Mouse (Mus musculus): Measurements from ENCODE around the gene Hes3. TPM values are rescaled to one million over a fixed set of nuclear protein-coding genes. Genes with fewer than 3 reads are reported as not detected.

Hes3 gene
- polyA plus RNA-seq, 1 experiment = 55.1 TPM

- 51% methylated on average over 20 of the region's 20 CpGs for WGBS
- Histone ChIP-seq H3K27me3 (ENCODE audit: control insufficient read depth, insufficient read depth, low read length) (no peaks in the 10 kb centered on the region), H3K4me1 (ENCODE audit: control insufficient read depth, insufficient read depth, low read length) (peaks cover 34% of the 10 kb centered on the region), H3K4me3 (replicated peaks; ENCODE audit: insufficient read depth, low read depth, low read length) (peak overlapping the region; percentile 54), H3K27ac (ENCODE audit: insufficient read depth, low read length) (no peak overlapping the region)
- no peak for TF ChIP-seq POLR2A (IDR thresholded peaks at IDR 0.05; ENCODE audit: borderline replicate concordance, insufficient read depth, low read length)
- TF ChIP-seq CTCF (IDR thresholded peaks at IDR 0.05; ENCODE audit: borderline replicate concordance, insufficient read depth, low read depth, low read length) = no peak
- DNase-seq = no peak
Measured at GRCm38 (mm10) chr4:152274681-152275131, 16.8 kb downstream of the Hes3 start.

DNA sequence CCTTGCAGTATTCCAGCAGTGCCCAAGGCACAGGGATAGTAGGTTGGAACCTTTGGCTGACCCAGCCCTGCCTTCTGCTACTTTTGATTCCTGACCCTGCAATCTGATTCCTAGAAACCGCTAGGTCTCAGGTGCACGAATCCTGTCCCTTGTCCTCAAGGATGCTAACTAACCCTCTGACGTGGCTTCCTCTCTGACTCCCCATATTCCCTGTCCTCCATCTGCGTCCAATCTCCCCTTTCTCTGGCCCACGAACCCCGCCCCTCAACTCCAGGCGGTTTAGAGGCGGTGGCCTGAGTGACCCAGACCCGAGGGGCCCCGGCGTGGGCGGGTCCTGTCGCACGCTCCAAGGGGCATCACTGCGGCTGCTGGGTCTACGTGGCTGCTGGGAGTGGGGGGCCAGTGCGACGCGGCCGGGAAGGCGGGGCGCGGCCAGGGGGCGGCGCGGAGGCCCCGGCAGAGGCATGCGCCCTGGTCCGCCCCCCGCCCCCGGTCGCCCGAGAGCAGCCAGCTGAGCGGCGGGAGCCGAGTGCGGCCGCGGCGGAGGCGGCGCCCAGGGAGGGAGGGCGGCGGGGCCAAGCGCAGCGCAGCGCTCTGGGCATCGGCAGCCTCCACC, 17.7 kb downstream of the Hes3 start, which contains the start of gene Gpr153:
TSS of gene Gpr153 (plus strand) at position 612 of the 616 bp plus-strand sequence.
- DNase-seq = peak in 1 of 2 experiments; percentile 50
- Histone ChIP-seq H3K4me3 (replicated peaks; ENCODE audit: insufficient read depth, low read depth, low read length) (peak within 1 kb of the TSS; percentile 54), H3K4me1 (ENCODE audit: control insufficient read depth, insufficient read depth, low read length) (peaks cover 36% of the 10 kb centered on the region), H3K27me3 (ENCODE audit: control insufficient read depth, insufficient read depth, low read length) (no peaks in the 10 kb centered on the region), H3K27ac (ENCODE audit: insufficient read depth, low read length) (0 out of 2 replicates have a peak within 1 kb of the TSS, but pooled peaks have one; percentile 3)
- TF ChIP-seq CTCF (IDR thresholded peaks at IDR 0.05; ENCODE audit: borderline replicate concordance, insufficient read depth, low read depth, low read length) (no peak), POLR2A (IDR thresholded peaks at IDR 0.05; ENCODE audit: borderline replicate concordance, insufficient read depth, low read length) (no peak)
- 3% methylated on average over 47 of the region's 48 CpGs for WGBS

GRCm38 (mm10) chr4:152273191-152273590, 18.3 kb downstream of the Hes3 start:
- Histone ChIP-seq H3K27me3 (ENCODE audit: control insufficient read depth, insufficient read depth, low read length) (no peaks in the 10 kb centered on the region), H3K4me1 (ENCODE audit: control insufficient read depth, insufficient read depth, low read length) (peaks cover 41% of the 10 kb centered on the region), H3K4me3 (replicated peaks; ENCODE audit: insufficient read depth, low read depth, low read length) (no peak overlapping the region), H3K27ac (ENCODE audit: insufficient read depth, low read length) (0 out of 2 replicates have a peak overlapping the region, but pooled peaks have one; percentile 3)
- 63% methylated on average over 3 of the region's 3 CpGs for WGBS
- no peak for DNase-seq
- TF ChIP-seq POLR2A (IDR thresholded peaks at IDR 0.05; ENCODE audit: borderline replicate concordance, insufficient read depth, low read length) (no peak), CTCF (IDR thresholded peaks at IDR 0.05; ENCODE audit: borderline replicate concordance, insufficient read depth, low read depth, low read length) (no peak)

DNA sequence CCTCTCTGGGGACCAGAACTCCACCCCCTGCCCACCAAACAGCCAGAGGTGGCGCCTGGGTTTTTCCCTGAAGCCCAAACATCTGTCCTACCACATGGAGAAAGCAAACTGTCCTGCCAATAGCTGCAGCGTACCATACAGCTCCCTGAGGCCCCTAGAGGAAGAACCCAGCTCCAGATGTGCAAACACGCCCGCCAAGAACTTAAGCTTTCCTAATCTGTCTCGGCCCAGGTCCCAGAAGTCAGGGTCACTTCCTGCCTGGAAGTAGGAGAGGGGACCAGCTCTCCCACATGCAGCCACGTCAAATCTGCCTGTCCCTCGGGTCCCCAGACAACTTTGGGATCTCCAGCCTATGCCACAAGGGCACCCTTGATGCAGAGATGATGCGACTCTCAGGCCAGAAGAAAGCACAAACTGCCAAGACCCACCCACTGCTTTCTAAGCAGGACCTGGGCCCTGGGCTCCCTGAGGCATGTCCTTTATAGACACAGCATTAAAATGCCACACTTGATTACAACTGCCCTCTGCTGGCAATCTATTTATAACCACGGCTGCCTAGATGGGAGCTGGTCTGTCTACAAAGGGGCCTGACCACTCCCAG, 18.9 kb downstream of the Hes3 start:
- 62% methylated on average over 9 of the region's 9 CpGs for WGBS
- Histone ChIP-seq H3K27me3 (ENCODE audit: control insufficient read depth, insufficient read depth, low read length) (no peaks in the 10 kb centered on the region), H3K4me1 (ENCODE audit: control insufficient read depth, insufficient read depth, low read length) (peaks cover 47% of the 10 kb centered on the region), H3K27ac (ENCODE audit: insufficient read depth, low read length) (no peak overlapping the region), H3K4me3 (replicated peaks; ENCODE audit: insufficient read depth, low read depth, low read length) (no peak overlapping the region)
- no peak for DNase-seq
- TF ChIP-seq CTCF (IDR thresholded peaks at IDR 0.05; ENCODE audit: borderline replicate concordance, insufficient read depth, low read depth, low read length) (peak; percentile 14; the same call in 1 of the 2 replicates), POLR2A (IDR thresholded peaks at IDR 0.05; ENCODE audit: borderline replicate concordance, insufficient read depth, low read length) (no peak)

DNA sequence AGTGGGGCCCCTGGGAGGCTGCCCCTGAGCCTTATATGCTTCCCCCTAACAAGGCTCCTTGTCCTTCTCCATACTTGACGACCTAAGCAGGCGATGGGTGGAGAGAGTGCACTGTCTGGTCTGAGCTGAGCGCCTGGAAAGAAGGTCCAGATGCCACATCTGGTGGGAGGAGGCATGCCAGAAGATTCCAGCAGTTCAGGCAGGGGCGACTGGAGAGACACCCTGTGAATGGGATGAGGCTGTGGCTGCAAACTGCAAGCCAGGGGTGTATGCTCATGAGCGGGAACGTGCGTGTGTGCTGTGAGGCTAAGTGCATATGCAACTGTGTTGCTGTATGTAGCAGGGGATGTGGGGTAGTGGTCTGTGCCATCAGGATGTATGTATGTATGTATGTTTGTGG, 19.5 kb downstream of the Hes3 start:
- WGBS = 85% methylated on average over 7 of the region's 7 CpGs

DNA sequence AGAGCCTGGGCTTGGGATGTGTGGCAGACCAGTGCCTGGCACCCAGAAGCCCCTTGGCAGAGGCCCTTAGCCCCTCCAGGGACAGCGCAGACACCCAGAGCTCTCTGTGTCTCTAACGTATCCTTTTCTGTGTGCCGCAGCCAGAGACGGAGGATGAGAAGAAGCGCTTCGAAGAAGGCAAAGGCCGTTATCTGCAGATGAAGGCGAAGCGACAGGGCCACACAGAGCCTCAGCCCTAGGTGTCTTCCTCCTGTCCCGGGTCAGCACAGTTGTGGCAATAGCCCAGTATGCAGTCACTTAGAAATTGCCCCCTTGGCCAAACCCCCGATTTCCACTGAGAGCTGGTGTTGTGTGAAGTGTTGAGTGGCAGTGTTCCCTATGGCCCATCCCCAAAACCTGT, 20.1 kb downstream of the Hes3 start:
- no peak for TF ChIP-seq CTCF (IDR thresholded peaks at IDR 0.05; ENCODE audit: borderline replicate concordance, insufficient read depth, low read depth, low read length)
- TF ChIP-seq POLR2A (IDR thresholded peaks at IDR 0.05; ENCODE audit: borderline replicate concordance, insufficient read depth, low read length) = no peak
- Histone ChIP-seq H3K27ac (ENCODE audit: insufficient read depth, low read length) (no peak overlapping the region), H3K4me3 (replicated peaks; ENCODE audit: insufficient read depth, low read depth, low read length) (no peak overlapping the region), H3K4me1 (ENCODE audit: control insufficient read depth, insufficient read depth, low read length) (peaks cover 53% of the 10 kb centered on the region), H3K27me3 (ENCODE audit: control insufficient read depth, insufficient read depth, low read length) (no peaks in the 10 kb centered on the region)
- 79% methylated on average over 11 of the region's 11 CpGs for WGBS
- no peak for DNase-seq

More for the DNA sequence above, 19.5 kb downstream of the Hes3 start:
- H3K4me3 ChIP-seq (replicated peaks; ENCODE audit: insufficient read depth, low read depth, low read length) = no peak overlapping the region
- TF ChIP-seq POLR2A (IDR thresholded peaks at IDR 0.05; ENCODE audit: borderline replicate concordance, insufficient read depth, low read length) (no peak), CTCF (IDR thresholded peaks at IDR 0.05; ENCODE audit: borderline replicate concordance, insufficient read depth, low read depth, low read length) (no peak)
- no peak overlapping the region for H3K27ac ChIP-seq (ENCODE audit: insufficient read depth, low read length)
- peaks cover 51% of the 10 kb centered on the region for H3K4me1 ChIP-seq (ENCODE audit: control insufficient read depth, insufficient read depth, low read length)
- no peak for DNase-seq
- H3K27me3 ChIP-seq (ENCODE audit: control insufficient read depth, insufficient read depth, low read length) = no peaks in the 10 kb centered on the region

- no peak overlapping the region for H3K27ac ChIP-seq (ENCODE audit: insufficient read depth, low read length)
- no peak for DNase-seq
- TF ChIP-seq CTCF (IDR thresholded peaks at IDR 0.05; ENCODE audit: borderline replicate concordance, insufficient read depth, low read depth, low read length) (no peak), POLR2A (IDR thresholded peaks at IDR 0.05; ENCODE audit: borderline replicate concordance, insufficient read depth, low read length) (no peak)
- H3K27me3 ChIP-seq (ENCODE audit: control insufficient read depth, insufficient read depth, low read length) = no peaks in the 10 kb centered on the region
- WGBS = 39% methylated on average over 9 of the region's 9 CpGs
- H3K4me3 ChIP-seq (replicated peaks; ENCODE audit: insufficient read depth, low read depth, low read length) = no peak overlapping the region
- H3K4me1 ChIP-seq (ENCODE audit: control insufficient read depth, insufficient read depth, low read length) = peaks cover 59% of the 10 kb centered on the region
Measured at GRCm38 (mm10) chr4:152270599-152270998, 20.9 kb downstream of the Hes3 start.

GRCm38 (mm10) chr4:152269967-152270366, 21.5 kb downstream of the Hes3 start:
- TF ChIP-seq CTCF (IDR thresholded peaks at IDR 0.05; ENCODE audit: borderline replicate concordance, insufficient read depth, low read depth, low read length) = no peak
- no peak for TF ChIP-seq POLR2A (IDR thresholded peaks at IDR 0.05; ENCODE audit: borderline replicate concordance, insufficient read depth, low read length)
- no peak for DNase-seq
- H3K4me3 ChIP-seq (replicated peaks; ENCODE audit: insufficient read depth, low read depth, low read length) = no peak overlapping the region
- 83% methylated on average over 13 of the region's 13 CpGs for WGBS
- H3K27ac ChIP-seq (ENCODE audit: insufficient read depth, low read length) = no peak overlapping the region
- H3K4me1 ChIP-seq (ENCODE audit: control insufficient read depth, insufficient read depth, low read length) = peaks cover 64% of the 10 kb centered on the region
- no peaks in the 10 kb centered on the region for H3K27me3 ChIP-seq (ENCODE audit: control insufficient read depth, insufficient read depth, low read length)
